Mouse (Mus musculus) forebrain, embryonic 11.5 days (tissue): ENCODE data around the gene Camsap2. TPM values are rescaled to one million over a fixed set of nuclear protein-coding genes. Genes with fewer than 3 reads are reported as not detected.

ENCODE experiments used
- ATAC-seq: fragments of 200-750 bp; cut with Nextera tagmentation; replicated peaks from 2 replicates; pipeline ENCODE4 v1.8.0; 2017; ENCODE audit warnings: moderate TSS enrichment; ENCODE audit not compliant: low FRiP score
- DNase-seq: peaks from one replicate; pipeline ENCODE4 v3.0.0-alpha.2; 2017; ENCODE audit warnings: low spot score
- H3K27ac ChIP-seq: fragments of 300-500 bp; sonication (generic); 2 replicates; pipeline ENCODE4 v1.5.1; 2014; ENCODE audit warnings: low read depth, low read length
- H3K27me3 ChIP-seq: fragments of 300-500 bp; sonication (generic); 2 replicates; pipeline ENCODE4 v1.6.1; 2014; ENCODE audit warnings: mild to moderate bottlenecking, low read length, mixed read lengths; ENCODE audit not compliant: control insufficient read depth, insufficient read depth
- H3K36me3 ChIP-seq: fragments of 300-500 bp; sonication (generic); 2 replicates; pipeline ENCODE4 v1.6.1; 2014; ENCODE audit warnings: mild to moderate bottlenecking, low read length, moderate library complexity, mixed read lengths; ENCODE audit not compliant: control insufficient read depth, insufficient read depth
- H3K4me1 ChIP-seq: fragments of 300-500 bp; sonication (generic); replicated peaks from 2 replicates; pipeline ENCODE4 v1.6.1; 2014; ENCODE audit warnings: low read length, mixed read lengths; ENCODE audit not compliant: control insufficient read depth, insufficient read depth
- H3K4me2 ChIP-seq: fragments of 300-500 bp; sonication (generic); 2 replicates; pipeline ENCODE4 v1.6.1; 2014; ENCODE audit warnings: low read depth, mild to moderate bottlenecking, low read length, moderate library complexity, mixed read lengths; ENCODE audit not compliant: severe bottlenecking
- H3K4me3 ChIP-seq: fragments of 300-500 bp; sonication (generic); 2 replicates; pipeline ENCODE4 v1.5.1; 2014; ENCODE audit warnings: low read depth, low read length
- H3K9ac ChIP-seq: fragments of 300-500 bp; sonication (generic); 2 replicates; pipeline ENCODE4 v1.6.1; 2014; ENCODE audit warnings: low read length
- H3K9me3 ChIP-seq: fragments of 300-500 bp; sonication (generic); 2 replicates; pipeline ENCODE4 v1.6.1; 2016; ENCODE audit warnings: low read length, mixed read lengths; ENCODE audit not compliant: control insufficient read depth
- whole genome bisulfite sequencing: fragments of 180-500 bp; shearing (Covaris S2); extraction: QIAGEN DNeasy Blood & Tissue Kit; methylation state at CpG from one replicate; pipeline ENCODE4 v1.1.7; 2014; 5-methylcytosine and 5-hydroxymethylcytosine counted together
- polyA plus RNA-seq: library from polyadenylated mRNA; unstranded; fragments of >200 nt; fragmentation: Nextera tagmentation; extraction: Ambion mirVana; gene quantifications from 2 replicates; pipeline ENCODE4 v1.2.1, GENCODE M21; 2014

The Camsap2 gene
- polyA plus RNA-seq, 1 experiment from 2014 or later = 29.1 TPM

DNA sequence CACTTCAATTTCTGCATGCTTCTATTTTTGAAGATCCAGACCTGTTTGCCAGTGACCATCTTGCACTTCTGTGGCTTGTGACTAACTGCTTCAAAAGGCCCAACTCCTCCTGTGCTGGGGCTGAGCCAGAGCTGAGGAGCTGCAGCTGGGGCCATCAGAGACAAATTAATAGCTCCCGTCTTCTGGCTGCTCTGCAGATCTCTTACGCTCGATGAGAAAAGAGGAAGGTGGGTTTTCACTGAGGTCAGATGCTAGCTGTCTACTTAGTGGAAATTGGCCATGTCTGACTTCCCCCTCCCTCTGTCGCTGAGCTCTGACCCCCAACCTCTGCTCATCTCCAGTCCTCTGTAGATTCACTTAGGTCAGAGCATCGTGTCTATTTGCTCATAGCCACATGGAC, 96.2 kb downstream of the Camsap2 start:
- no peak overlapping the region for H3K4me3 ChIP-seq

DNA sequence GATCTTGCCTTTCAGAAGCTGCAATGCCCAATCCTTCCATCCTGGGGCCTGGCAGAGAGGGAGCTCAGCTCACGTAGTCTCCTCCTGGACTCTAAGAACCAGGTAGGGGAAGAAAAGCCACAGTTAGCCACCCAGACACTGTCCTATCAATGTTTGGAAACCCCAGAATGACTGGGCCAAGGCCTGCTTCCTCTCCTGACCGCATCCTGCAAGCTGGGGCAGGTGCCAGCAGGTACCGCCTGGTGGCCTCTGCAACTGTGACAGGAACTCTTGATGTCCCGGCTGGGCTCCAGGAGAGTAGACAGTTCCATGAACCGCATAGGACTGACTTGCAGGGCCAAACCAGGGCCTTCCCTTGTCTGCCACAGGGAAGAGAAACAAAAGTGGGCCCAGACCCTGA, 98.5 kb downstream of the Camsap2 start:
- DNase-seq = no peak
- WGBS = 93% methylated on average over 5 of the region's 5 CpGs
- H3K27me3 ChIP-seq = no peaks in the 10 kb centered on the region

More for the DNA sequence above, 96.2 kb downstream of the Camsap2 start:
- Histone ChIP-seq H3K4me2 (no peak overlapping the region), H3K9ac (no peak overlapping the region), H3K27me3 (no peaks in the 10 kb centered on the region), H3K27ac (no peak overlapping the region), H3K4me1 (no peaks in the 10 kb centered on the region), H3K9me3 (no peaks in the 10 kb centered on the region), H3K36me3 (no peaks in the 10 kb centered on the region)
- ATAC-seq (no peak), DNase-seq (no peak)
- 83% methylated on average over 5 of the region's 5 CpGs for WGBS

DNA sequence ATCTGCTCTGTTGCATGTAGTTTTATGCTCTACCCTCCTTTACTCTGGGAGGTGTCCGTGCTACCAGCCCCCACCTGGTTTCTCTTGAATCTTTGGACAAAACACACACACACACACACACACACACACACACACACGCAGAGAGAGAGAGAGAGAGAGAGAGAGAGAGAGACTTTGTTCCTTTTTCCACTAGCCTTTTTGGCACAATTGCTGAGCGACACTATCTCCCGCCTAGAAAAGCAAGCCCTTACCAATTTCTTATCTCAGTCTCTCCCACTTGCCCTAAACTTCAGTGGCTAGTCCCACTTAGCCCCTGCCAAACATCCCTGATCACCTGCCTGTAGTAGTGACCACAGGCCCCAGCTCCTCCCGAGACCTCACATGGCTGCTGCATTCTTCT, 101.4 kb downstream of the Camsap2 start:
- Histone ChIP-seq H3K4me3 (no peak overlapping the region), H3K36me3 (no peaks in the 10 kb centered on the region), H3K9me3 (no peaks in the 10 kb centered on the region), H3K27me3 (no peaks in the 10 kb centered on the region), H3K4me1 (no peaks in the 10 kb centered on the region), H3K27ac (no peak overlapping the region), H3K9ac (no peak overlapping the region), H3K4me2 (no peak overlapping the region)
- no peak for ATAC-seq
- 85% methylated on average over 4 of the region's 5 CpGs for WGBS
- DNase-seq = no peak

More for the DNA sequence above, 98.5 kb downstream of the Camsap2 start:
- ATAC-seq = no peak
- Histone ChIP-seq H3K27ac (no peak overlapping the region), H3K9me3 (no peaks in the 10 kb centered on the region), H3K36me3 (no peaks in the 10 kb centered on the region), H3K9ac (no peak overlapping the region), H3K4me2 (no peak overlapping the region), H3K4me1 (no peaks in the 10 kb centered on the region), H3K4me3 (no peak overlapping the region)

DNA sequence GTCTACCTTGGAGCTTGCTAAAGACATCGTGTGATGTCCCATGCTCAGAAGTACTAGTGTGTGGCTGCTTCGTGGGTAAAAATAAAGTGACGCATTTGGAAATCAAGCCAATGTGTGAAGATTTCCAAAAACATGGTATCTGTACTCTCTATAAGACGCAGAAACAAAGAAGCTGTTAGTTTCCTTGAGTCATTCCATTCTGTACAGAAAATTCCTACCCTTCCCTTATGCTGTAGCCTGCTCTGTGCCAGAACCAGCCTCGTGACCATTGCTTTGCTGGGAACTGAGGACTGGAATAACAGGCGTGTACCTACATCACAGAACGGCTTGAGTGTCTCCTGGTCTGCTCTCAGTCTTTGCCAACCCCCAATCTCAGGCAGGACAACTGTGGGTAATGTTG, 104.1 kb downstream of the Camsap2 start:
- Histone ChIP-seq H3K4me2 (no peak overlapping the region), H3K9ac (no peak overlapping the region), H3K4me3 (no peak overlapping the region), H3K27ac (no peak overlapping the region), H3K9me3 (no peaks in the 10 kb centered on the region), H3K4me1 (no peaks in the 10 kb centered on the region), H3K36me3 (no peaks in the 10 kb centered on the region), H3K27me3 (no peaks in the 10 kb centered on the region)
- DNase-seq (no peak), ATAC-seq (no peak)
- WGBS = 89% methylated on average over 7 of the region's 7 CpGs

DNA sequence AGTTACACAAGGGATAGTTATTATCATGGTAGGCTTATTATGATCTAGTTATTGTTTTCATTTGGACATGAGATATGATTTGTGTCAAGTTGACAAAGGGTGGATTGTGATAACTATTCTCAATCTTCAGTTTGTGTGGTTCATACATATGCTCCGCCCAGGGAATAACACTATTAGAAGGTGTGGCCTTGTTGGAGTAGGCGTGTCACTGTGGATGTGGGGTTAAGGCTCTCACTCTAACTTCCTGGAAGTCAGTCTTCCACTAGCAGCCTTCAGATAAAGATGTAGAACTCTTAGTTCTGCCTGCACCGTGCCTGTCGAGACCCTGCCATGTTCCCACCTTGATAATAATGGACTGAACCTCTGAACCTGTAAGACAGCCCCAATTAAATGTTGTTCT, 107.4 kb downstream of the Camsap2 start:
- no peak overlapping the region for H3K9ac ChIP-seq
- H3K4me2 ChIP-seq = no peak overlapping the region
- H3K4me3 ChIP-seq = no peak overlapping the region
- H3K27ac ChIP-seq = no peak overlapping the region
- ATAC-seq (no peak), DNase-seq (no peak)
- no peaks in the 10 kb centered on the region for H3K9me3 ChIP-seq
- H3K27me3 ChIP-seq = no peaks in the 10 kb centered on the region
- H3K36me3 ChIP-seq = no peaks in the 10 kb centered on the region
- H3K4me1 ChIP-seq = peaks cover 3% of the 10 kb centered on the region; the same call in 1 of the 2 replicates
- 83% methylated on average over 4 of the region's 4 CpGs for WGBS

DNA sequence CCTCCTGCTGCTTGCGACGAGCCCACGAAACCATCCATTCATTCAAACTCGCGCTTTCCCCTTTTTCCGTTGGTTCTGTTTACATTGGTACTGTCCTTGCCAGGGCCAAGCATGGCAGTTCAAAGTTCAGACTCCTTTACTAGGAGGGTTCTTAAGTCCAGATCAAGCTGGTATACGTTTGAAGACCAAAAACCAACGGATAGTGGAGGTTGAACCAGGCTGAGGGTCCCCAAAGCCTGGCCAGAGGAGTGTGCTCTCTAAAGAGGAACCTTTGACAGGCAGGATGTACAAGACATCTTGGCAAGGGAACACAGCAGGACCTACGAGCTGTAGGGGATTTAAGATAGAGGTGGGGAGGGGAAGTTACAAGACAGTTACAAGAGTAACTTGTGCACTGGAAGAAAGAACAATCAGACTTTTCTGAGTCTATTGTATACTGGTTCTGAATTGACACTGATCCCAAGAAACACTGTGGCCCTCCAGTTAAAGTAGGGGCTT, 111.3 kb downstream of the Camsap2 start:
- H3K4me1 ChIP-seq = peaks cover 24% of the 10 kb centered on the region
- under 1% methylated on average over 9 of the region's 9 CpGs for WGBS

DNA sequence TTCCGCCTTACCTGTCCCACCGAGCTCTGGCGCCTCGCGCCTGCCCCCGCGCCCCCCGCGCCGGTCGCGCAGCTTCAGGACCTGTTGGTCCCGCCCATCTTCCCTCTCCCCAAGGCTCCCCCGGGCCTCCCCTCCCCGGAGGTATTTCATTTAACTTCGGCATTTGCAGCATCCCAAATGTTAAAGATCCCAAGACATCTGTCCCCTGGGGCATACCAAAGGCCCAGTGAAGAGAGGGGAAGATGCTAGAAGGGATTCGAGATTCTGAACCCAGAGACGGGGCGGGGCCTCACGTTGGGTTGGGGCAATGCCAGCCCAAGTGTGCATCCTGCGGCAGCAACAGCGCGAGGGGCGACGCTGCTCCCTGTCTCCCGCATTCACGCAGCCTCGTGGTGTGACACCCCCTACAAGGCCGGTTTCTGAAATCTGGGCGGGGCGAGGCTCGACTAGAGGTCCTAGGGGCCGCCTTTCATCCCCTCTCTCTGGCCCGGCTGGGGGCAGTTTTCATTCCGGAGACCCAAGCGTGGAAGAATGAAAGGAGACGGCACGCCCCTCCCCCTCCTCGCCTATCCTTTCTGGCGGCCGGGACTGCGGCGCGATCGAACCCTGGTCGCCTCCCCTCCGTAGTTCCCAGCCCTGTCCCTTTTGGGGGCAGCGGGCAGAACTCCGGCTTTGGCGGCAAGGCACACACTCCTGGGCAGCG, 111.9 kb downstream of the Camsap2 start, which contains the start of gene Inava:
Gene Inava, minus strand, starts transcription at position 373 of the 703 bp plus-strand sequence.
- H3K36me3 ChIP-seq = no peaks in the 10 kb centered on the region
- peak within 1 kb of the TSS; percentile 44 for H3K27ac ChIP-seq
- H3K9me3 ChIP-seq = no peaks in the 10 kb centered on the region
- peaks cover 27% of the 10 kb centered on the region for H3K4me1 ChIP-seq
- WGBS = under 1% methylated on average over 45 of the region's 51 CpGs
- peak within 1 kb of the TSS; percentile 75 for H3K4me2 ChIP-seq
- ATAC-seq (peak; percentile 92), DNase-seq (peak; percentile 93)
- H3K27me3 ChIP-seq = no peaks in the 10 kb centered on the region
- peak within 1 kb of the TSS; percentile 83 for H3K9ac ChIP-seq
- H3K4me3 ChIP-seq = peak within 1 kb of the TSS; percentile 64

More for the DNA sequence above, 111.3 kb downstream of the Camsap2 start:
- H3K27ac ChIP-seq = peak overlapping the region; percentile 44; the same call in 1 of the 2 replicates
- peak overlapping the region; percentile 83 for H3K9ac ChIP-seq
- H3K27me3 ChIP-seq = no peaks in the 10 kb centered on the region
- ATAC-seq = no peak; the same call in 1 of the 2 replicates
- H3K4me3 ChIP-seq = peak overlapping the region; percentile 64
- peak overlapping the region; percentile 75 for H3K4me2 ChIP-seq
- no peaks in the 10 kb centered on the region for H3K36me3 ChIP-seq
- no peak for DNase-seq
- H3K9me3 ChIP-seq = no peaks in the 10 kb centered on the region

DNA sequence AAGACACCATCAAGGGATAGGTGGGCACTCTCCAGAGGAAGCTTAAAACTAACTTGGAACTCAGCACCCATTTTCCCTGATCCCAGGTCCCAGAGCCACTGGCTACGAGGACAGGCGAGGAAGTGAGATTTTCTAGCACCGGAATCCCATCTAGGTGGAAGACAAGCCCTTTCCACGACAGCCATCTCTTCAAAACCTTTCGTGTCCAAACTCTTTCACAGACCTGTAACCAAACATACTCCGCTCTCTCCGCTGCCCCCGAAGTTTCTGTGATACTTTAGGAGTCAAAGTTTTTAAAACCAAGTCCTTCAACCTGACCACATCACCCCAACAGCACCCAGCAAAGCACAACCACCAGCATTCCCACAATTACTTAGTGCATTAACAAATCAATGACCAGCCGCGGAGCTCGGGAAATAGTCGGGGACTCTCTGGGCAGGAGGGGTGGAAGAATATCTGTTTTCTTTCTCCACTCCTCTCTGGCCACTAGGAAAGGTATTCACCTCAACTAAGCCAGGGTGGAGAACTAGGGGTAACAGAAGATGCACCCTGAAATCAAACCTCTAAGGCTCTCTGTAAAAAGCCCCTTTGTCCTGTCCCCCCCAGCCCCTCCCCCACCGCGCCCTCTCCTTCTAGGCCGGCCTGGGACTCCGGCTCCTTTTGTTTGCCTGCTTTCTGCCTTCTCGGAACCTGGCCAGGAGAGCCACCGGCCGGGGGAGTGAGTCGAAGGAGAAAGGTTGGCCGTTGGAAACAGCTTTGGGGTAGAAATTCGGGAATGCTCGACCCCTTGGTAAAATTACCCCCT, 112.7 kb downstream of the Camsap2 start:
- DNase-seq (peak; percentile 77), ATAC-seq (no peak)
- peak overlapping the region; percentile 83 for H3K9ac ChIP-seq
- H3K27me3 ChIP-seq = no peaks in the 10 kb centered on the region
- under 1% methylated on average over 23 of the region's 23 CpGs for WGBS
- no peaks in the 10 kb centered on the region for H3K36me3 ChIP-seq
- H3K4me1 ChIP-seq = peaks cover 35% of the 10 kb centered on the region
- no peaks in the 10 kb centered on the region for H3K9me3 ChIP-seq
- peak overlapping the region; percentile 44 for H3K27ac ChIP-seq
- peak overlapping the region; percentile 75 for H3K4me2 ChIP-seq
- peak overlapping the region; percentile 64 for H3K4me3 ChIP-seq
